Mouse (Mus musculus): ENCODE results near the gene Slc26a11.

Slc26a11 gene

DNA sequence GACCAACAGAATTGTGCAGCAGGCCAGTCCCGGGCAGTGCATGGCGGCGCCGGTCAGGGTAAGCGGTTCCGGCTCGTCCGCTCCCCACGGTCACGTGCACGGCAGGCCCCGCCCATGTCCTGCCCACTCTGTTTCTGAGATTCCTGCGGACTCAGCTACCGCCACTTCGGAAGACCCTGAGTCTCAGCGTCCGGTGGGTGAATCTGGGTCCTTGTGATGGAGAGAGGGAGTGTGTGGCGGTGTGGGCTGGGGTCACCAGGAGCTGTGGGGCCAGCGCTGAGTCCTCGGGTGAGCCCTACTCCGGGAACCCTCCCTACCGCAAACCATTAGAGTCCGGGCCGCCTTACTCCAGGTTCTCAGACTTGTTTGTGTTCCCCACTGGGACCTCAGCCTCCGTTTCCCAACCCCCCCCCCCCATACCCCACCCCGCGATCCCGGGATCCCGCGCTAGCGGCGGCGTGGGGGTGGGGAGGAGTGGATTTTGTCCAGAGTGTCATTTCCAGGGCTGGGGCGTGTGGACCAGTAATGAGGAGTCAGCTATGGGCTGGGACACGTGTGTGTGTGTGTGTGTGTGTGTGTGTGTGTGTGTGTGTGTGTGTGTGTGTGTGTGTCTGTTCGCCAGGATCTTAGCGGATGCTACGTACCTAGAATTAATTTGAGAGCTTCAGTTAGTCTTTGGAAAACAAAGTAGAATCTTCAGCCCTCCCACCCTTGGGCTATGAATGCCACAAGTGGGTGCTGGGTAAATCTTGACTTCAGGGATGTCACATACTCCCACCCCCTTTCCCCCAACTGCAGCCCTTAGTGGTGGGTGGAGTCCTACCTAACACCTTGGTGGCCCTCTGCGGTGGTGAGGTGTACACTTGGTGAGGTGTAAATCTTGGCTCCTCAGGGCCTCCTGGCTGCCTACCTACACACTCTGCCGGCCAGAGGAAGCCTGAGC lies at the start of gene Slc26a11, which contains the start of gene Sgsh:
Gene Slc26a11, plus strand, starts transcription at position 115 of the 943 bp plus-strand sequence.
Gene Sgsh, minus strand, starts transcription at position 94 of the 943 bp plus-strand sequence.
- DNase-seq (ENCODE audit: low spot score in 2 of 2) = peak; percentile 43 to 66

DNA sequence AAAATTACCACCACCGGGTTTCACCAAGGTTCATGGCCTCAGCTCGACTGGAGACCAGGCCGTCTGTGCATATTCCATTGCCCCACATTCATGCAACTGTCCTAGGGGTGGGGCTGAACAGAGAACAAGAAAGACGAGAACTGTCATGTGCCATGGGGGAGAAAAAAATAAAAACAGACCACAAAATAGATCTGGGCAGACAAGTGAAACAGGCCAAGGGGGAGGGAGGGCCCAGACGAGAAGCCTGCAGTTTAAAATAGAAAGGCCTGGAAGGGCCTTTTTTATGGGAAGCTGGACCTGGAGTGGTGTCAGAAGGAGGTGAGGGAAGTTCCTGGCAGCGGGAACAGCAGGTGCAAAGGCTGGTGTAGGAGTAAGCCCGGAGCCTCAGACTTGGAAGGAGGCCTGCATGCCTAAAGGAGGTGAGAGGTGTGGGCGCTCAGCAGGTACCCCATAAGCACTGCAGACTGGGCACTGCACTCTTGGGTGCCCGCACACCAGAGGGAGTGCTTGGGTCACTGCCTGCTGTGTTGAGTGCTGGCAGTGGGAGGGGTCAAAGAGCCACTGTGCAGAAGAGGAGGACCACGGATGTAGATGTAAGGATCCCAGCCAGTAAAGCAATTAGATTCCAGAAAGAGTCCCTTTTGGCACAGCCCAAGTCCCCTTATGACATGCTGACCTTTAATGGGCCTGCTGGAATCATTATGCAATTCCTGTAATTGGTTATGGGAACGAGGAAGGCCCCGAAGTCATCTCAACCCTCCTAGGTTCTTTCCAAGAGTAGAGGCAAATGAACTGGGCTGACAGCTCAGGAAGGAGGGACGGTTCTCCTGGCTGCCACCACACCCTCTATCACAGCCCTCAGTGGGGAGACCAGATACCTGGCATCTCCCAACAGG lies 48.3 kb upstream of the Slc26a11 start:
- no peak for DNase-seq (ENCODE audit: low spot score in 2 of 2)

DNA sequence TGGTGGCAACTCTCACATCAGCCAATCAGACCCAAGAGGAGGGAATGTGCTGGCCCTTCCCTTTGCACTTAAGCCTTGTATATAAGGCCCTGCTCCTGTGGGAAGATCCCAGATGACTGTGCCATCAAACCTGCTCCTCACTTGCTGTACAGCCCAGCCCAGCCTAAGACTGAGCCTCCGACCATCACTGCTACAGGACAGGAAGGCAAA lies 47.8 kb upstream of the Slc26a11 start, which contains the start of gene Card14:
Gene Card14, plus strand, starts transcription at position 111 of the 210 bp plus-strand sequence.
- DNase-seq (ENCODE audit: low spot score in 2 of 2) = no peak

DNA sequence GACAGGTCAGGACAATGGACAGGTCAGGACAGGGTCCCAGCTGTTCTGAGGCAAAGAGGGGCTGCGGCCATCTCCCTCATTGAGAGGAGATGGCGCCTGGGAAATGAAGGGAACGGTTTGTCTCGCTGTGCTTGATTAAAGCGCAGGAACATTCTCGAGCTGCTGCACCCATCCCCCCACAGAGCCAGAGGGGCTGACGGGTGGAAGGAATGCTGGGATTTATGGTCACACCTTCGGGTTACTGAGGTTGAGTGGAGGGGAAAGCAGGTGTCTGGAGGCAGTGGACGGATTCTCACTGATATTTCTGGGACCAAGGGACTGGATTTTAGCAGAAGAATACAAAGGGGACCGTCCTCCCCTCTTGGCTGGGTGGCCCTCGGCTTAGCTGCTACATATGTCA lies 47.4 kb upstream of the Slc26a11 start:
- no peak for DNase-seq (ENCODE audit: low spot score in 2 of 2)

DNA sequence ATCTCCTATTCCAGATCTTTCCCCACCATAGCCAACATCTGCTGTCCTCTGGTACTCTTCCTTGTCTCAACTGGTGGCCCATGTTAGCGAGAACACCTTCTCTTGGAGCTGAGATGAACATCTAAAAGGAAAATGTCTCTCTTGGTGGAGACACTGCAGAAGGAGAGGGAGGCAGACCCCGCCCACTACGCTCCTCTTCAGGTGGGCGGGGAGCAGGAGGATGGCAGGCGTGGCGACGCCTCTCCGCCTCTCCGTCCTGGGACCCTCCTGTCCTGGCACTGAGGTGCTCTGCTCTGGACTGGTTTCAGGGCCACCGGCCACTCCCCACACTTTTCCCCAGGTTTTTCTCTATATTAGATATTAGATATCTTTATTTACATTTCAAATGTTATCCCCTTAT lies 44.7 kb upstream of the Slc26a11 start:
- no peak for DNase-seq (ENCODE audit: low spot score in 2 of 2)

DNA sequence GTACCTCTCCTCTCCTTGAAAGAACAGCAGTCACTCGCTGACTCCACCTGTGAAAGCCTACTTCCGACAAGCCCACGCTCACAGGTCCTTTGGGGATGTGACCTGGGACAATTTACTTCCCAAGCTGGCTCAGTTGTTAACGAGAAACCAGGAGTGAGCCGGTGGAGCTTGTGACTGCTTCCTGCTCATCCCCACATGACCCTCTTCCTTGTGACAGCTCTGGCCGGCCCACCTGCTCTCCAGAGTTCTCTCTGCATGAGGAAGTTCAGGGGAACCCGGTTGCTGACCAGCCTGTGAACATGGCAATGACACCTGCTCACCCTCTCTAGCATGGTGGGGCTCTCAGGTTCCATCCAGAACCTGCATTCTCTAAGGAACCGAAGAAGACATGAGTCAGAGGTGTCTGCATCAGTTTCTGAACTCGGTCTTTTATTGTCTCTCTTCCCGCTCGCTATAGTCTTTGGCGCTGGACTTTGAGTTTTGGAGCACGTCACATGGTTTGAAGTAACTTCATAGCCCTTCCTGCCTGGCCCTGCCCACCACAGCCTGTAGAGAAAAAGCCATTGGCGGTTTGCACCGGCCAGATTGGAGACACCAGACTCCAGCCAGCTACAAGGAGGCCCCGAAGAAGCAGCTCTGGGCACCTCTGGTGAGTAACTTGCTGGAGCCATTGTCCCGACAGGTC lies 41.0 kb upstream of the Slc26a11 start:
- no peak for DNase-seq (ENCODE audit: low spot score in 2 of 2)

DNA sequence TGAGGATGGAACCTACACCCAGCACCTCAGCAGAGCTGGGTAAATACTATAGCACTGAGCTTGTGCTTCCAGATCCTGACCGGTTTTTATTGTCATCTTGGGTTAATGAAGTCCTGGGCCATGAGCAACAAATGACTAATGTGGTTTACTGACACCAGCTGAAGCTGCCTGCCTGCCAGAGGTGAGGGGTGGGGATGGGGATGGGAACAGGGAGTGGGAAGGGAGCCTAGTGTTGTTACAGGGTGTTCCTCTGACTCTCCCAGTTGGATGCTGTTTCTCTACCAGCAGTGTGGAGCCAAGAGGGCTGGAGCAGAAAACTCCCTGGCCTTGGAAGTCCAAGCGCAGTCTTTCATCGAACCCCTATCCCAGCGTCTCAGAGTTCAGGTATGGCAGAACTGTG lies 38.6 kb upstream of the Slc26a11 start:
- DNase-seq (ENCODE audit: low spot score in 2 of 2) = no peak

DNA sequence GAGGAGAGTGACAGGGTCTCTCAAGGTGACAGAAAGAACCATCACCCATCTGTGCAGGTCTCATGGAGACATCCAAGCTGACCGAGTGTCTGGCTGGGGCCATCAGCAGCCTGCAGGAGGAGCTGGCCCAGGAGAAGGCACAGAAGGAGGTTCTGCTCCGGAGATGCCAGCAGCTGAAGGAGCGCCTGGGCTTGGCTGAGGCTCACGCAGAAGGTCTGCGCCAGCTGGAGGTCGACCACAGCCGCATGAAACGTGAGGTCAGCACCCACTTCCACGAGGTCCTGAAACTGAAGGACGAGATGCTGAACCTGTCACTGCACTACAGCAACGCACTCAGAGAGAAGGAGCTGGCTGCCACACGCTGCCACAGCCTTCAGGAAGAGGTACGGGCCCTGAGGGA lies 32.8 kb upstream of the Slc26a11 start:
- DNase-seq (ENCODE audit: low spot score in 2 of 2) = no peak

DNA sequence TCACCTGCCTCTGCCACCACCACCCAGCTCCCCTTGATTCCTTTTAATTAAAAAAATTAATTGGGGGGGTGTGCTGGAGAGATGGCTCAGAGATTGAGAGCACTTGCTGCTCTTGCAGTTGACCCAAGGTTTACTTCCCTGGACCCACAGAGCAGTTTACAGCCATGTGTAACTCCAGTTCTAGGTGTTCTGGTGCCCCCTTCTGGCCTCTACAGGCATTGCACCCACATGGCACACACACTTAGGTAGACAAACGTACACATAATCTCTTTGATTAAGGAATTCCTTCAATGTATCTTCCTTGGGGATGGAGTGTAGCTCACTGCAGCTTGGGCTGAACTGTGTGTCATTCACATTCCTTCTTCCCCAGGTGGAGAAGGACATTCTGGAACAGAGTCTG lies 30.3 kb upstream of the Slc26a11 start:
- no peak for DNase-seq (ENCODE audit: low spot score in 2 of 2)

DNA sequence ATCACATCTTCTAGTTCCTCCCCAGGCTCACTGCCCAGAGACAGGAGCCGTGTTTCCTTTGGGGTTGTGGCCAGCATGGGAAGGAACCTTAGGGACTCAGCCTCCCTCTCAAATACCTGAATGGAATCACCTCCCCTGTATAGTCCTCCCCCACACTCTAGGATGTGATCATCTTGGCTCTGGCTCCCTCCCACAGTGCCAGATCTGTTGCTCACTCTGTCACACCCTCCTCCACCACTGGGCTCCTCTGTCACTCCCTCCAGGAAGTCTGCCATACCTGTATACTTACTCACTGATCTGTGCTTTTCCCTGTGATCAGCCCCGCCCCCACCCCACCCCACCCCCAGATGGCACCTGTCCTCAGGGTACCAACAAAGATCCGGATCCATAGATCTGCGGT lies 24.8 kb upstream of the Slc26a11 start:
- DNase-seq (ENCODE audit: low spot score in 2 of 2) = no peak

DNA sequence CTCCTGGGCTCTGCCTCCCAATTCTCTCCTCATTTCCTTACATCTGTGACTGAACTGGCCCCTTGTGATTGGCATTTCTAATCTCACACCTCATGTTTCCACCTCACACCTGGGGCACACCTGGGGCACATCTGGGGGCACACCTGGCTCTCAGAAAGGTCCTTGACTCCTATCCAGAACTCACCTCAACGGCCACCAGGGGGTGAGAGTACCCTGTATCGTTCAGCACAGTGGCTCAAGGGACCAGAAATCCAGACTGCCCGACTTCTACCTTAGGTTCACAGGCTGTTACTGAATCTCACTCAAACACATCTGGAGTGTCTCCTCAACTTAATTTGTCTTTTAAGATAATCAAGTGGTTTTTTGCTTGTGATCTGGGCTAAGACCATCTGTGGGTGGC lies 23.4 kb upstream of the Slc26a11 start:
- DNase-seq (ENCODE audit: low spot score in 2 of 2) = no peak

DNA sequence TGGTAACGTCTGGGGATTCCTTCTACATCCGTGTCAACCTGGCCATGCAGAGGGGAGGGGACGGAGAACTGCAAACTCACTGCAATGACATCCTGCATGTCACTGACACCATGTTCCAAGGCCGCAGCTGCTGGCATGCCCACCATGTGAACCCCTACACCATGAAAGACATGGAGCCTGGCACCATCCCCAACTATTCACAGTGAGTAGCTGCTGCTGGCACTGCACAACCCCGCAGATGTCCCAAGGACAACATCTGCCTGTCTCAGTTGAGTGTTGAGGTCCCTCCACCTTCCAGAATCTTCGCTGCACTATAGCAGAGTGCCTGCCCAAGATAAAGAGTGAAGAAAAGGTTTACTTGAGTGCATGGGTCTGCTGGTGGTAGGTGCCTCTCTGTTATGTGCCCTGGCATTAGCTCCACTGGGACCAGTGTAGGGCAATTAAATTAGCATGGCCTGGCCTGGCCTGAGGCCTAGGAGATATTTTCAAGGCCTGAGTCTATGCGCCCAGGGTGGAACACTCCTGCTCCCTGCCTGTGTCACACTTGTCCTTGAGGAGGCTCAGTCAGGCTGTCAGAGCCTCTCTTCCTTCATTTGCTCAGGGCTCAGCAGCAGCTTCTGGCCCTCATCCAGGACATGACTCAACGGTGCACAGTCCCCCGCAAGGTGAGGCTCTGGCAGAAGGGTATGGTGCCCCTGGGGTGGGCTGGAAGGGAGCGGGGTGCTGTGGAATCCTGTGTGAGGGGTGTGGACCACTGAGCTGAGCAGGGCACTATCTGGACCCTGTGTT lies 16.9 kb upstream of the Slc26a11 start:
- DNase-seq (ENCODE audit: low spot score in 2 of 2) = no peak

DNA sequence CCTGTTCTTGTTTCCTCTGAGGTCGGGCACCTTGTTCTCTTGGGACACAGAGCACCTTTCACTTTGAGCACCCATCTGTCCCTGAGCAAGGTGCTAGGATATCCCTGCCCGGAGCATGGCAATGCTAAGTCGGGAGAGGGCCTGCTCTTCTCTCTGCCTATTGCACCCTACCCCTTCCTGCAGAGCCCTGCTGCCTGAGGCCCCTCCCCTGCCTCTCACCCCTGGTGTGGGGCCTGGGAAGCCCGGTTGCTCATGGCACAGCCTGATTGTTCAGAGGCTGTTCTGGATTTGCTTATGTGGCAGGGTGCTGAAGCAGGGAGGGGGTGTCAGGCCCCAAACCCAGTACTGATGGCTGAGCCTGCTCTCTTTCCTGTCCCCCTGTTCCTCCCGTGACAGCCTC lies 16.2 kb upstream of the Slc26a11 start:
- no peak for DNase-seq (ENCODE audit: low spot score in 2 of 2)

DNA sequence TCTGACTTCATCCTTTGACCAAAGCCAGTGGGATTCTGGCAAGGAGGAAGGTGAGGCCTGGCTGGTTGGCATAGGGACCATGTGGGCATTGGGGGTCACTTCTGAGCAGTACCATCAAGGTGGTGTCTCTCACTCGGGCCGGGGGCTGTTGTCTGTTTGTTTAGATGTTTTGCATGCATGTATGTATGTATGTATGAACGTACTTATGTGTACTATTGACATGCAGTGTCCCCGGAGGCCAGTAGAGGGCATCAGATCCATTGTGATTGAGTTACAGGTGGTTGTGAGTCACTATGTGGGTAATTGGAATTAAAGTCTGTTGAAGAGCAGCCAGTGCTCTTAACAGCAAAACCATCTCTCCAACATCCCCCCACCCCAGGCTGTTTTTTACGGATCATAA lies 15.7 kb upstream of the Slc26a11 start:
- DNase-seq (ENCODE audit: low spot score in 2 of 2) = peak; percentile 47 to 73

DNA sequence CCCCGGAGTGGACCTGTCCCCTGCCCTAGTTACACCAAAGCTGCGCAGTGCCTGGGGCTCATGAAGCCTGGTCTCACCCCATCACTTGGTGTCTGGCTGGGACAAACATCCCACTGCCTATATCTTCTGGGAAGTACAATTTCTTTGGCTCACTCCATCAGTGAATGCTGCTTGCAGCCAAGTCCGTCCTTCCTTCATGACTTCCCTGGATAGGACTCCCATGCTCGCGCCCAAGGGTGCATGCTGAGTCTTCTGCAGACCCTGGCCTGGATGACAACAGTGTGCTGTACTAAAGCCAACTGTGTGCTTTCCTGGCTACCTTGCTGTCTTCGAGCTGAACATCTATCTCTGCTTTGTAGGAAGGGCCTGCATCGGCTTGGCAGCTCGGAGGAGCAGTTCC lies 11.2 kb upstream of the Slc26a11 start:
- DNase-seq (ENCODE audit: low spot score in 2 of 2) = no peak

DNA sequence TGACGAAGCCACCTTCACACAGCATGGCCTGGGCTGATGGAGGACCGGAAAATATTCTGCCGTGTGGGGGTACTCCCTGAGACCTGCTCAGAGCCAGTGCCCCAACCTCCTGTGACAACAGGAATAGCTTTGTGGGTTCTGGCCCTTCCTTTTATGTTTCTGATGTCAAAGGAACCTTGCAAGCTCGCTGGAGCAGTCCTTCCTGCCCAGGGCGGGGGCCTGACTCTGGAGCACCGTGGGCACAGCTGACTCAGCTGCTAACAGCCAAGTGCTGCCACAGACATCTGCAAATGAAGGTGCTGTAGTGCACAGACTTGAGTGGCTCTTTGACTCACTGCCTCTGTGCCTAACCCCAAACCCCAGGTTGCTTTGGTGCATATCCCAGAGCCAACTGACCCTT lies 10.5 kb upstream of the Slc26a11 start:
- DNase-seq (ENCODE audit: low spot score in 2 of 2) = no peak

DNA sequence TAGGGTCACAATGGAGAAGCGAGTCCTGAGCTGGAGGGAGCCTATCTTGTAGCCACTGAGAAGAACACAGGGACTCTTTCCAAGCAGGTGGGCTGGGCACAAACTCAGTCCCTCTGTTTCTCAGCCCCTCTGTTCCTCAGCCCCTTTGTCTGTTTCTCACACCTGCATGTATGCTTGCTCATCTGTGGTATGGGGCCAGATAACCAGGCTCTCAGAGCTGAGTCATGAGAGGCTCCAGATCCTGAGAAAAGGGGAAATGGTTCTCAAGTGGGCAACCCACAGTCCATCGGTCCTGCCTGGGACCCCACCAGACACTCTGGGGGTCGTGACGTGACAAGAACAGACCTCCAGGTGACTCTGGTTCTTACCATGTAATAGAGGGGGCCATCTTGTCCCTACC lies 8.2 kb upstream of the Slc26a11 start:
- no peak for DNase-seq (ENCODE audit: low spot score in 2 of 2)

DNA sequence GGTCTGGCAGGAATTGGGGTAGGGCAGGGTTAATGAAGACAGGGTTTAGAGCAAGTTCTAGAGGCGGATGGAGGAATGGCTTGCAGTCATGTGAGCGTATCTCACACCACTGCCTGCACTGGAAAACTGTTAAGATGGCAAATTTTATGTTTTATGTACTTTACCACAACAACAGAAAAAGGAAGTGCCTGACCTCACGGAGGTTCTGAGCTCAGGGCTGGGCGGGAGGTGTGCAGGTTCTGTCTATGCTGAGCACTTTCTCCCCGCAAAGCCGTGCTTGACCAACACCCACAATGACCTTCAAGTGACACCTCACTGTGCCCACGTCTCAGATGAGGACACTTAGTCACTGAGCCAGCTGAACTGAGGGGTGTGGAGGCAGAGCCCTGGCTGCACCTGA lies 3.2 kb upstream of the Slc26a11 start:
- DNase-seq (ENCODE audit: low spot score in 2 of 2) = no peak

DNA sequence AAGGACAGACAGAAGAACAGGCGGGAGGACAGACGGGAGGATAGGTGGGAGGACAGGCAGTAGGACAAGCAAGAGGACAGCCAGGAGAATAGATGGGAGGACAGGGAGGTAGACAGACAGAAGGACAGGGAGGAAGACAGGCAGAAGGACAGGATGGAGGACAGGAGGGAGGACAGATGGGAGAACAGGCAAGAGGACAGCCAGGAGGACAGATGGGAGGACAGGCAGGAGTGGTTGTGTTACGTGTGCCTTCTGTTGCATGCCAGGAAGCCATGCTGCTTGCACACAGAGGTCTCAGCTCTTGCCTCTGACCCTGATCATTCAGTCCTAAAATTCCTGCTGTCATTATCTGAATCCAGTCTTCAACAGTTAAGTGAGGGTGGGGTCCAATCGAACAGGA lies 1.4 kb upstream of the Slc26a11 start:
- no peak for DNase-seq (ENCODE audit: low spot score in 2 of 2)

DNA sequence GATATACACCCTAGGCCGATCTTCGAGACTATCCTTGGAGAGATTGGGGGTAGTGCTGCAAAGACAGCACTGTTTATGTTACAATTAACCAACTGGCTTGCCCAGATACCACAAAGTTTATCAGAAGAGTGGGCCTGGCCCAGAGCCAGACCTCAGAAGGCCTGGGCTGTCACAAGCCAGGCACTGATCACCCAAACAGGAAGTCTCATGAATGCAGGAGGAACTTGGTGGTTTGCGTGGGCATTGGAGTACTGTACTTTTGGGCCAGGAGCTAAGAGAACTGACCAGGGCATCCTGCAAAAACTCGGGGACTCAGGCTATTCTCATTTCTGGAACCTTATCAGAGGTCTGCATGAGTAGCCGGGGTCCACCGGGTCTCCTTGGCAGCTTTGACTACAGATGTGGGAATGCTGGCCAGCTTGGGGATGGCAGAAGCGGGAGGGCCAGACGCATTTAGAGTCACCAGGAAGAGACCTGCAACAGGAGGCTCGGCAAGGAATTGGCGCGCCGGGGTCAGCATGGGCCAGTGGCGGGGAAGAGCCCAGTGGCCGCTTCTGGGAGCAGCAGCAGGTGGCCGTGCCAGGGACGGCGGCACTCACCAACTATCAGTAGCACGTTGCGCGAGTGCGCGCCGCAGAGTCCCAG lies 437 bp upstream of the Slc26a11 start:
- peak in 1 of 2 experiments; percentile 13 for DNase-seq (ENCODE audit: low spot score in 2 of 2)

DNA sequence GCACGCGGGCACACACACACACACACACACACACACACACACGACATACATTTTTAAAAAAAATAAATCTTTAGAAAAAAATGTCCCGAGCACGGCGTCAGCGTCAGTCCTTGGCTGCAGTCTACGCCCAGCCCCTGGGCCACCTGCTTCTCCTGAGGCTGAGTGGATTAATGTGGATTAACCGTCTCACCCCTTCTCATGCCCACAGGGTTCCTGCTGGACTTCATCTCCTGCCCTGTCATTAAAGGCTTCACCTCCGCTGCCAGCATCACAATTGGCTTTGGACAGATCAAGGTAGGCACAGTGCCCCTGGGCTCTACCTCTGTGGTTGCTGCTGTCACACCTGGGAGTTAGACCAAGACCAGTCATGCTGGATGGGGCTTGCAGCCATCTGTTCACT lies 3.7 kb downstream of the Slc26a11 start:
- no peak for DNase-seq (ENCODE audit: low spot score in 2 of 2)
